Mouse (Mus musculus): ENCODE measurements around the gene Adh6a.

- TF ChIP-seq CTCF (IDR thresholded peaks at IDR 0.05; ENCODE audit: control insufficient read depth, insufficient read depth, insufficient replicate concordance, low read depth, low read length) = no peak
- TF ChIP-seq POLR2A (IDR thresholded peaks at IDR 0.05; ENCODE audit: control insufficient read depth, low read depth, low read length) = no peak
These were observed 28.4 kb downstream of the Adh6a start, which contains the start of gene Adh6b for GRCm38 (mm10) chr3:138341471-138341870.

Measured in testis, adult 2 months (tissue).